Mouse (Mus musculus) 3134 (cell line): ENCODE data around the gene Usp36.
"Not testable (repeated sequence)": the region's sequence is repeated elsewhere in the genome, so short reads cannot be mapped to it uniquely, and the experiment has no call there.

Experiments
- DNase-seq: peaks from one replicate; pipeline ENCODE4 v3.0.0-alpha.2; 2011; ENCODE audit warnings: low spot score; ENCODE audit not compliant: insufficient read length; ENCODE audit errors: extremely low read depth

The Usp36 gene

DNA sequence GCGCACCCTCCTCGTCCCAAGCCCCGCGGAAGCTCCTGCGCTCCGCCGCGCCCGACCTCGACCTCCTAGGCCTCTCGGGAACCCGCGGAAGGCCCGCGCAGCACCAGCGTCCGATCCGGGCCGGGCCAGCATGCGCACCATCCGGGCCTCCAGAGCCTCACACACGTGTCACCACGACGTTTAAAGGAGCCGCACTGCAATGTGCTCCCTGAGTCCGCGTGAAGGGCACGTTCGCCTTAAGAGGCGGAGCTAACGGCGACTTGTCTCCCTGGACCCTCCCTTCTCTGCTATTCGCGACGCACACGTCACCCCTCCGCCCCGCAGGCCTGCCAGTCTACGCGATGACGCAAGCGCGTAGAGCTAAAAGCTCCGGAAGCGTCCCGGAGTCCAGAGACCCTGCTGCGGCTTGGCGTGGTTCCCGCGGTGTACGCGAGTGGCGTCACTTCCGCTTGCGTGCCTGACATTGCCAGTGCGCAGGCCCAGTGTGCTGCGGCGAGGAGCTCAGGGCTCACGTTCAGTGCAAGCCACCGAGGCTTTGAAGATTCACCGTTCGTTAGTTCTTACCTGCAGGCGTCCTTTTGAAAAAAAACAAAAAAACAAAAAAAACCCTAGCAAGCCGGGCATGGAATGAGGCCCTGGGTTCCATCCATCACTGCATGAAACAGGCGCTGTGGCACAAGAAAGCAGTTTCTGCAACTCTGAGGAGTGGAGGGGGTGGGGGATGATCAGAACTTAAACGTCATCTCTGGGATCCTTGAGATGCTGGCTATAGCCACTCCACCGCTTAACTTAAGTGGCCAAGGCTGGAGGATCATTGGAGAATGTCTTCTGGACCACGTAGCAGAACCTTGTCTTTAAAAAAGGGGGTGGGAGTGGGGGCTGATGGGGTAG lies at the start of gene Usp36:
Gene Usp36 (minus strand): TSS at position 246 of the 891 bp plus-strand sequence.
- DNase-seq = peak; percentile 100

GRCm38 (mm10) chr11:118337491-118338168 lies 47.6 kb upstream of the Usp36 start:
- no peak for DNase-seq

DNA sequence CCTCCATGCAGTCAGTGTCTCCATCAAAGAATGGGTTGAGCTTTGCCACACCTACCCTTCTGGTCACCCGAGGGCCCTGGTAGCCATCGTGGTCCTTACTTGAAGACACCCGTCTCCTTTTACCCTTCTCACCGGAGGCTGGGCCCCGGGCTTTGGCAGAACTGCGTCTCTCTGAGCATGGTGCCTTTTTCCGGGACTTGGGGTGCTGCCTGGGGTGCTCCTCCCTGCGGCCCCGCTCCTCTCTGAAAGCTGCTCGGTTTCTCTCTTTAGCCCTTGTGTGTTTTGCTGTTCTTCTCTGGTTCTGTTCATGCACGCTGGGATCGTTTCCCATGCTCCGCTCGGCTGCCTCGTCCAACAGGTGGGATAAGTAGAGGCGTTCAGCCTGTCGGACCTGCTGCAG lies 43.4 kb upstream of the Usp36 start:
- DNase-seq = no peak

GRCm38 (mm10) chr11:118332376-118332775 lies 42.3 kb upstream of the Usp36 start:
- no peak for DNase-seq

- DNase-seq = no peak
Measured at GRCm38 (mm10) chr11:118330777-118331176, 40.7 kb upstream of the Usp36 start.

DNA sequence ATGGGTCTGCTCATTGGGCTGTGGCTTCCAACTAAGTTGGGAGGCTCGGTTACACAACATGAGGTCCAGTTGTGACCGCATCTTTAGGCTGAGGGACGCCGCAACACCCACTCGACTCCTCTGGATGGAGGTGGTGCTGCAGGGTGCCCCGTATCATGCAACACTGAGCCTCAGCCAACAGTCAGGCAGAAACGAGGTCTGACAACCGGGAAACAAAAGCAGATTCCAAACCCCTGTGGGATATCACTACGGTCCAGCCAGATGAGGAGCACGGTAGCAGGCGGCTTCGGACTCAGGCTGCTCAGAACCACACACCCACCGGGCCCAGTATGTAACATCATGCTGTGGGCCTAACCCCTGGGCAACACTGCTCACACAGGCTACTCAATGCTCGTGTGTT lies 40.3 kb upstream of the Usp36 start:
- no peak for DNase-seq

- no peak for DNase-seq
Measured at GRCm38 (mm10) chr11:118328947-118329346, 38.9 kb upstream of the Usp36 start.

DNA sequence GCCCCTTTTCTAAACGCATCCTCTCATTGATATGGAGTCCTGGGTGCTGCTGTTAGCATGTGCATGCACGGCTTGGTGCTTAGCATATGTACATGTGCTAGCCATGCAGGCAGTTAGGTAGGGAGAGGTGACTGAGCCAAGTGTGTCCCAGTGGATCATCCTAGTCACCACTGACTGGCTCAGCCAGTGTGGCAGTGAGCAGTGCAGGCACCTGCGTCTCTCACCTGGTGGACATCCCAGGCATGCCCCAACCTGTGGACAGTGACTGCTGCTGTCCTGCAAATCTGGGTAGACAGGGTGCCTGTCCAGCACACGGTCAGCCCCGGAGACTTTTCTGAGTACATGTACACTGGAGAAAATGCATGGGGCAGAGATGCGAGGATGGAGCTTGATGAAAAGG lies 38.5 kb upstream of the Usp36 start:
- no peak for DNase-seq

DNA sequence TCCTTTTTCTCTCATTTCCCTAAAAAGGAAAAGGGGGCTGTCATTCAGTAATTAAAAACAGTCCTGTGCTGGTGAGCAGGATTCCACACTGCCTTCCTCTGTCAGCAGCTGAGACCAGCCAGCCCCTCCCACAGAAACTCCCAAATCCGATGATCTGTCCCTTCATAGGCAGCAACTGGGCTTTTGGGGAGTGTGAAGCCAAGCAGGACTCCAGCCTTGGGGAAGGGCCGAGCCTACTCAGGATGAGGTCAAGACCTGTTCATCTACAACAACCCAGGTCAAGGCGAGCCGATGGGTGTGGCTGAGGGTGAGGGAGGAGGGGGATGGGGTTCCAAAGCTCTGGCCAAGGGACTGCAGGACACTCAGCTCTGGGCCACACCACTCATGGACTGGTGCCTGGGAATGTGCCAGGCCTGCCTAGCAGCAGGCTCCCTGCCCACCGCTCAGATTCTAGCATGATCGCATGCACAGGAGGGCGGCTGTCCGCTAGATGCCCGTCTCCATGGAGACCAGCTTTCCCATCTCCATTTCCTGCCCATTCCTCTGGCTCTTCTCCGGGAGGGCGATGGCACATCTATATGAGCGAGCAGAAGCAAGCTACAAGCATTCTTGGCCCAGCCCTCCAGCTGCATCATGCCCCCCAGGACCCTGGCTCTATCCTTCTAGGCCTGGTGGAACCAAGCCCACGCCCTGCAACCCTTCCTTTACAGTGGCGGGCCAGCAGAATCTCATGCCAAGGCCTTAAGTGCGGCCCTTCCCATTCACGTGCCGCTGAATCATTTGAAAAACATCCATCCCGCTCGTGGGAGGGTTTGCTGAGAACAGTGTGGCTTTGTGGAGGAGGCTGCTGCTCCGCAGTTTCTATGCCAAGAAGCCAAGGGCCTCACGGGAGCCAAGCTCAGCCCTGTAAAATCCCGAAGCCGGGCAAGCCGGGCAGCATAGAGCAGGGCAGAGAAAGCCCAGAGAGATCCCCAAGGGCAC lies 37.2 kb upstream of the Usp36 start:
- DNase-seq = peak; percentile 93

GRCm38 (mm10) chr11:118326491-118326890 lies 36.4 kb upstream of the Usp36 start:
- DNase-seq = no peak

DNA sequence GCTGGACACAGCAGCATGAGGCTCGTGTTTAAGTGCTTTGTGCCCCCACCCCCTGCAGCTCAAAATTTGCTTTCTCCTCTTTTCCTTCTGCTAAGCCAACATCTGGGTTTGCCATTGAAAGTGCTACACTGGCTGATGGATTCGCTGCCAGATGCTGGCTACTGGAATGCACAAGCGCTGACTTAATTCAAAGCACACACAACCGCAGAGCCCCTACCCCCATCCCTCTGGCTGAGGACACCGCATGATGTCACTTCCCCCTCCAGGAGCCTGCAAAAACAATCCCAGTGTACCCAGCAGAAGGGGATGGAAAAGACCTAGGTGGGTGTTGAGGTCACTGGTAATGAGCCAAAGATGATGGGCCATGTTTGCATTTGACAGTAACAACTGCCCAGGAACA lies 34.5 kb upstream of the Usp36 start:
- DNase-seq = no peak

DNA sequence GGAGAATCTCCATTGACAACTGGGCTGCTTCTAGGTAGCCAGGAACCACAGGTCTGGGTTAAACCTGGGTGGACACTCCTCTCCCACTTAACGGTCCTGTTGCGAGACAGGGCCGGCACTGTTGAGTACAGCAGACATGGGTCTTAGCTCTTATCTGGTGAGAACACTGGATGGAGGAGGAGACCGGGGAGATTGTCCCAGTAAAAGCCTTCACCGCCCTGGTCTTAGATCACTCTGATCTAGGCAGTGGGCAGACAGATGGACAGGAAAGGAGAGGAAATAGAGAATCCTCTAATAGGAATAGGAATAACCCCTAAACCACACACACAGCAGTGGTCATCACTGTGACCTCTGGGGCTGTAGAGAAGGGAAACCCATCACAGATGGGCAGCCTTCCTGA lies 33.9 kb upstream of the Usp36 start:
- no peak for DNase-seq

GRCm38 (mm10) chr11:118322647-118323046 lies 32.6 kb upstream of the Usp36 start:
- DNase-seq = no peak

DNA sequence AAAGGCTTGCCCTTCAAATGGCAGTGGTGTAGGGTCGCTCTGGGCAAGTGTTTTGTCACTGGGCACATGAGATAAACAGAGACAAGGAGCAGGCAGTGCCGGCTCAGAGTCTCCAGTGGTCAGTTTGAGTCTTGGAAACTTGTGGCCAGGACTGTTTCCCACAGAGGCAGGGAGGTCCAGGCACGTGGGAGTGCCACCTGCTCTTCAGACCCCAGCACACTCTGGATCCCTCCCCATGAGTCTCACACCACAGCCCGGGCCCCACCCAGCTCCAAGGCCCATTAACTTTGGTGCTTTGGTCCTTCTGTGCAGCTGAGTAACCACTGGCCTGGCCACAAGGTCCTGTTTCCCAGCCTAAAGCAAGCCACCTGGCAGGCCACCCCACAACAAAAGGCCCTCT lies 31.9 kb upstream of the Usp36 start:
- peak; percentile 83 for DNase-seq

- no peak for DNase-seq
Measured at GRCm38 (mm10) chr11:118321500-118321899, 31.5 kb upstream of the Usp36 start.

DNA sequence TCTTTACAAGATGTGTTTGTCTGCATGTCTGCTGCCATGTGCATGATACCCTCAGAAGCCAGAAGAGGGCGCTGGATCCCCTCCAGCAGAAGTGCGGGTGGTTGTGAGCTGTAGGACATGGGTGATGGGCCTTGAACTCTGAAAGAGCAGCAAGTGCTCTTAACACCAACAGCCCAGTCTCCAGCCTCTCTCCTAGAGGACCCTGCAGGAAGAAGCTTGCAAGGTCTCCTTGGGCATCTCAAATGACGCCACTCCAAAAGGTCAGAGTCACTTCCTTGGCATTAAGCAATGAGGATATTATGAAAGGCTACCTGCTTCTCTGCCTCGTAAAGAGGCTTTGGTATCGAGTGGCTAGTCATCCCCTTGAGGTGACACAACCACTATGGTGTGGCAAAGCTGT lies 28.6 kb upstream of the Usp36 start:
- DNase-seq = peak; percentile 51

GRCm38 (mm10) chr11:118317129-118317528 lies 27.1 kb upstream of the Usp36 start:
- DNase-seq = no peak

DNA sequence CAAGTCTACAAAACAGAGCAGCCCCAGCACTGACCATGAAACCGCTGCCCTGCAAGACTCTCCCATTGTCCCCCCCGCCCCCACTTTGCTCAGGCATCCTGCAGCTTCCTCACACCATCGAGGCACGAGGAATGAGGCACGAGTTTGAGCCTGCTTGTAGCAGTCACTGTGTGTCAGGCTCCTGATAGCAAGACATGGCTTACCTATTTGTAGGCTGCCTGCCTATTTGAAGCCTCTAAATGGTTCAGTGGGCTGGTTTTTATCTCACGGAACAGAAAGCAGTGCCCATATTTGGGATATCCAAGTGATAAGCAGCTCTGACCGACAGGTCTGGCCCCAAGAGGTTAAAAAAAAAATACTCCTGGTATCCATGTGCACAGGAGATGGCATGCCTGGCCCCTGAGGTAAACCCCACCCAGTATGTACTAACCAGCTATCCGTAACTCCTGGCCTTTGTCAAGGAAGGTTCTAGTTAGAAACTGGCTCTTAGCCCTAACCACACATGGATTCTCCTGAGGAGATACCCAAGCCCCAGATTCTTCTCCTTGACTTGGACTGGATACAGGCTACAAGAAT lies 26.3 kb upstream of the Usp36 start:
- DNase-seq = no peak

- DNase-seq = no peak
Measured at GRCm38 (mm10) chr11:118312132-118312723, 22.2 kb upstream of the Usp36 start.

DNA sequence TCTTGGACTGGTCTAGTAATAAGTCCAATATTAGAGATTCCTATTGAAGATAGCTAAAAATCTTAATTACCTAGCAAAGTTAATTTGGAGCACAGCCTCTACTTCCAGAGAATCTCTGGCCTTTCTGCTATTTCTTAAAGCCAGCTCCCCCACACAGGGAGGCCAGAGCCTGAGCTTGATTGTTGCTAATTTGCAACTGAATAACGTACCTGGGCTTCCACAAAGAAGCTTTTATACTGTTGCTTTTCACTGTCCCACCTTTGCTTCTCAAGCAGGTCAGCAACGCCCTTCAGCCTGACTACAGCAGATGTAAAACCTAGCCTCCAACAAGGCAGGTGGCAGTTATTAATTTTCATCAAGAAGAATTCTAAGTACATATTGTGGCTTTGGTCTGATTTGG lies 17.9 kb upstream of the Usp36 start:
- DNase-seq = not testable (repeated sequence)
